Mouse (Mus musculus) heart, postnatal 0 days (tissue): ENCODE results near the gene Sun1.

Experiments used
- CTCF ChIP-seq: IDR thresholded peaks from 2 replicates; pipeline ENCODE4 v1.5.1; 2016; ENCODE audit warnings: antibody characterized with exemption, control low read depth, low read depth
- EP300 ChIP-seq: IDR thresholded peaks from 2 replicates; pipeline ENCODE4 v1.6.1; 2016; ENCODE audit warnings: antibody characterized with exemption, low read depth

DNA sequence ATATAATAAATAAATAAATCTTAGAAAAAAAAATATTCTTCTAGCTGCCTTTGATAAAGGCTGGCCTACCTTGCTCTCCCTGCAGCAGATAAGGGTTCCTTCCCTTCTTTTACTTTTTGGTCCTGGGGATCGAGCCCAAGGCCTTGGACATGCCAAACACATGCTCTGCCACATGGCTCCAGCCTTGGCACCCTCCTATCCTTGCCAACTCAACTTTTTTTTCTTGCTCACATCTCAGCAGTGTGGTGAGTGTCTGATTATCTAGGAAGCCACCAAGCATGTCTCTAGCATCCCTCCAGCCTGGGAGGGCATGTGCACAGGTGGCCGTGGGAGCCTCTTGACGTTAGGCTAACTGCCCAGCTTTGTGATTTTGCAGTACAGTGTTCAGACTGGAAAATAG lies 27.9 kb downstream of the Sun1 start:
- TF ChIP-seq CTCF (no peak), EP300 (no peak)
